Mouse (Mus musculus): ENCODE measurements around the gene Ank2.

DNA sequence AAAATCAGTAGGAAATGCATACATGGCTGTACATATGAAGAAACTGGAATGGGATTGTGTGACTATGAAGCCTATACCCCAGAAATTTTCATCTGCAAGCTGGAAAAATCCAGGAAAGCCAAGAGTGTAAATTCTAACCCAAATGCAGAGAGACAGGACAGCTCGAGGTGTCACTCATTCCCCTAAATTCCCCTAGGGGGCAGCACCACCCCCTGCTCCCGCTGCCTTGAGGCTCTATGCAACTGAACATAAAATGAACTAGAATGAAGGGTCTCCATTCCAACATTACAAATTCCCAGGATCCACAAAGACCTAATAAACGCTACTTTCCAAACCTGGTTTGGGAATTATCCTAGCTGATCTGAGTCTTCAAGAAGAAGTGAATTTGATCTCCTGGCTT is 48.1 kb downstream of the Ank2 start:
- TF ChIP-seq POLR2A (IDR thresholded peaks at IDR 0.05; ENCODE audit: insufficient read depth, low read depth, low read length) (no peak), CTCF (IDR thresholded peaks at IDR 0.05) (peak; percentile 88)

All from heart, adult 2 months (tissue).